Mouse (Mus musculus) right cerebral cortex, adult 18-20 months (tissue): ENCODE measurements around the gene Pttg1ip.

Experiments used
- DNase-seq: peaks from one replicate; pipeline ENCODE4 v3.0.0; 2022; ENCODE audit warnings: mixed read lengths

Gene Pttg1ip

GRCm38 (mm10) chr10:77608589-77608988 lies 27.1 kb downstream of the Pttg1ip start:
- DNase-seq: no peak

- DNase-seq: no peak
Observed at GRCm38 (mm10) chr10:77610221-77610961, 28.9 kb downstream of the Pttg1ip start.

- DNase-seq: no peak
Observed at GRCm38 (mm10) chr10:77613409-77613808, 31.9 kb downstream of the Pttg1ip start.

DNA sequence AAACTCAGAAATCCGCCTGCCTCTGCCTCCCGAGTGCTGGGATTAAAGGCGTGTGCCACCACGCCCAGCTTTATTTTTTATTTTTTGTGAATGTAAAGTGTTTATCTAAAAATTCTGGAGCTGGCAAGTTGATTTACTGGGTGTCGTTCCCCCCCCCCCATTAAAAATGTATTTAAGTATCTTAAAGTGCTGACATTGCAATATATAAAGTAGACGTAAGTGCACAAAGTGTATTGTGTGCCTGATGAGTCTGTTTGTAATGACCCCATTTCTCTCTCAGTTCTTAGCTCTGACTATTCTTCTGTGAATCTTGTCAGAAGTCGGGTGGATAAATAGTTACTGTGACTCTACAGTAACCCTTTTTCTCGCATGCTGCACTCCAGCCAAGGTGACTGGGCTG lies 34.1 kb downstream of the Pttg1ip start:
- DNase-seq: no peak

GRCm38 (mm10) chr10:77616166-77616565 lies 34.6 kb downstream of the Pttg1ip start:
- DNase-seq: no peak

- DNase-seq: no peak
Observed at GRCm38 (mm10) chr10:77616926-77617325, 35.4 kb downstream of the Pttg1ip start.

- no peak for DNase-seq
Observed at GRCm38 (mm10) chr10:77621546-77621945, 40.0 kb downstream of the Pttg1ip start.

GRCm38 (mm10) chr10:77622055-77622988 lies 40.8 kb downstream of the Pttg1ip start, which contains the start of gene Ube2g2:
Ube2g2 (plus strand) TSS chr10:77622275.
- peak; percentile 93 for DNase-seq

DNA sequence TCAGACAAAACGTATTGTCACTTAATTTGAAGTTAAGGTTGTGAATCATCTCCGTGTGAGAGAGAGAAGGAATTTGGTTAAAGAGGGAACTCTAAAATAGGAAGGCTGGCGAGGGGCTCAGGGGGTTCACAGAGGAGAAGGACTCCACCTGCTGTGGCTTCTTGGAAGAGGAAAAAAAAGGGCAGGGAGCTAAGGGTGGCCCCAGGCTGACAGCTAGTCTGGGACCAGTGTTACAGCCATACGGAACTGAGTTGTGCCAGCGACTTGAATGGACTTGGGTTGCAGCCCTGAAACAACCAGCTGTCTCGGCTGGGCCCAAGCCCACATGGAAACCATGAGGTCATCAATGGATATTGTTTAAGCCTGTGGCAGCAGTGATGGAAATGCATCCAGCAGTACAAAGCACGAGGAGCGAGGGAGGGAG lies 41.6 kb downstream of the Pttg1ip start:
- DNase-seq: peak; percentile 48

GRCm38 (mm10) chr10:77623639-77624400 lies 42.3 kb downstream of the Pttg1ip start:
- no peak for DNase-seq

DNA sequence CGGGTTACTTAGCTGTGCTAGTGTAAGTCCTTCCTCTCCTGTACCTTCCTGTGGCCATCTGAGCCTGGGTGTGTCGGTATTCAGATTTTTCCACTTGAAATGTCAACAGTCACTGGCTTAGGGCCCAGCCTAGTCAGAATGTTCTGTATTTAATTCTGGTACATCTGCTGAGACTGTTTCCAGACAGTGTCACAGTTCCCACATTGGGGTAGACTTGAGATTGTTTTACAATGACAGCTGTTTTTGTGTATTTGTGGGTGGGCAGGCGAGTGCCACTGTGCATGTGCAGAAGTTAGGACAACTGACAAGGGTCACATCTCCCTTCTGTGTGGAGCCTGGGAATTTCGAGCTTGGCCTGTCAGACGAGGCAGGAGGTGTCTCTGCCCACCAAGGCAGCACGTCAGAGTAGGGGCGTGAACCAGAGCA lies 43.1 kb downstream of the Pttg1ip start:
- peak; percentile 58 for DNase-seq

DNA sequence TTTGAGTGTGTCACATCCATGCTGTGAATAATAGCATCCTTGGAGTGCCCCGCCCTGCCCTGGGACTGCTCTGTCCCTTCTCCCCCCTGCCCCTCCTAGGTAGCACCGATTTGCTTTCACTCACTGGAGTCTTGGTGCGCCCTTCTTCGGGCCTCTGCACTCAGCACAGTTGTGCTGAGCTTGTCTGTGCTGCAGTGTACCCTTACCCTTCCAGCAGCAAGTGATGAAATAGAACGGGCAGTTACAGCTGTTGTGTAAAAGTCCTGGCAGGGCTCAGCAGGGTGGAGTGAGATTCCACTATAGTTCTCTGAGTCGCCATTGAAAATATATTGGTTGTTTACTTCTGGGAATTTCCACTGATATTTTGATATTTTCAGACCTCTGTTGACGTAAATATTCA lies 44.5 kb downstream of the Pttg1ip start:
- DNase-seq: no peak

DNA sequence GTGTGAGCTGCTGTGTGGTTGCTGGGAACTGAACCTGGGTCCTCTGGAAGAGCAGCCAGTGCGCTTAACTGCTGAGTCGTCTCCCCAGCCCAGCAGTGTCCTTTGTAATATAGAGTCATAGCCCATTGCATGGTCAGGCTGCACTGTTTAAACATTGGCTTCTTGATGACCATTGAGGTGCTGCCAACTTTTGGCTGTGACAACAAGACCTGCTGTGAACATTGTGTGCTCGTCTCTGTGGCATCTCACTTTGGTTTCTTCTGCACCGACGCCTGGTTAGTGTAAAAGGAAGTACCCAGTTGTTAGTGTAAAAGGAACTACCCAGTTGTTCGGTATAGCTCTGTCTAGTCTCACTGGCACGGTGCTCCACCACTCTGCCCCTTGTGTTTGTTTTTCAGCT lies 45.1 kb downstream of the Pttg1ip start:
- no peak for DNase-seq

- peak; percentile 73 for DNase-seq
Observed at GRCm38 (mm10) chr10:77627497-77627896, 46.0 kb downstream of the Pttg1ip start.

GRCm38 (mm10) chr10:77629163-77629562 lies 47.6 kb downstream of the Pttg1ip start:
- no peak for DNase-seq

DNA sequence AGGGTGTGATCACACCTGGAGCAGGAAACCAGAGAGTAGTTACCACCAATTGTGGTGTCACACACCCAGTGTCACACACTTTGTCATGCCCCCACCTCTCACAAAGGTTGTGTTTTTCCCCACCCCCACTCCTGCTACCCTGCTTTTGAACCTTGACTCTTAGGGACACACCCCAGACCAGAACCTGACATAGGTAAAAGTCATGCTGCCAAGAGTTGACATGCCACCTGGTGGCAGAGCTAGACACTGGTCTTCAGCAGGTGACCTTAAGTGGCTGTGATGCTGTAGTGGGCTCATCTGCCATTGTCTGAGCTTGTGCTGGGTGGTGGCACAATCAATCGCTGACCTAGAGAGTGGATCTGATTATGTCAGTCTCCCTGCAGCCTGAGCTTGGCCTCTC lies 48.5 kb downstream of the Pttg1ip start:
- no peak for DNase-seq

DNA sequence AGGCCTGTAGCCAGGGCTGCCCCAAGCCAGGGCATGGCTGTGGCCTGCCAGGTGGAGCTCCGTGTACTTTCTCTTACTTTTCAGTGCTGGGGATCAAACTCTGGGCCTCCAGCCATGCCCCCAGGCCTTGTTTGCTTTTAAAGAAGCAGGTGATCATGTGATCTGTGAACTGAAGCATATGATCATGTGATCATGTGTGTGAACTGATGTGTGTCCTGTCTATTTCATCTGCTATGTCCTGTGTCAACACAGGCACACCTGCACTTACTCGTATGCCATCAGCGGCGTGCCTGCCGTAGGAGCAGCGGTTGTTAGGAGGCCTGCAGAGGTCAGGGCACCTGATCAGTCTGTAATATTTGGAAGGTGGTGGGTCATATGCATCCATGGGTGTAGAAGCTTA lies 52.5 kb downstream of the Pttg1ip start:
- no peak for DNase-seq

GRCm38 (mm10) chr10:77634452-77635231 lies 53.1 kb downstream of the Pttg1ip start:
- no peak for DNase-seq

- peak; percentile 54 for DNase-seq
Observed at GRCm38 (mm10) chr10:77636234-77636922, 54.9 kb downstream of the Pttg1ip start.

DNA sequence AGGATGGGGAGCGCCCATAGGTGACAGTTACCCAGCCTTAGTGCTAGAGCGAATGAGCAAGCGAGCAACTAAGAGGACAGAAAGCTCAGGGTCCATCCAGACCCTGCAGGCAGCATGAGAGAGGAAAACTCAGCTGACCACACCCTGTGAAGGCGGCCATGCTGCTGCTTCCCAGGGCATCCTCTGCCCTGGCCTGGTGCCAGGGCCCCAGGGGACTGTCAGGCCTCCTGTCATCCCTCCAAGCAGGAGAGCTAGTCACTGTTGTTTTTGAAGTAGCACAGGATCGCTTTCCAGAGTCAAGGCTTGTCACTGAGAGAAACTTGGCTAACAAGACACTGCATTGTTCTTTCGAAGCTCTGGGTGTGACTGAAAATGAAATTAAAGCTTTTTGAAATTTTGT lies 57.4 kb downstream of the Pttg1ip start:
- no peak for DNase-seq

- no peak for DNase-seq
Observed at GRCm38 (mm10) chr10:77643160-77643559, 61.6 kb downstream of the Pttg1ip start.

DNA sequence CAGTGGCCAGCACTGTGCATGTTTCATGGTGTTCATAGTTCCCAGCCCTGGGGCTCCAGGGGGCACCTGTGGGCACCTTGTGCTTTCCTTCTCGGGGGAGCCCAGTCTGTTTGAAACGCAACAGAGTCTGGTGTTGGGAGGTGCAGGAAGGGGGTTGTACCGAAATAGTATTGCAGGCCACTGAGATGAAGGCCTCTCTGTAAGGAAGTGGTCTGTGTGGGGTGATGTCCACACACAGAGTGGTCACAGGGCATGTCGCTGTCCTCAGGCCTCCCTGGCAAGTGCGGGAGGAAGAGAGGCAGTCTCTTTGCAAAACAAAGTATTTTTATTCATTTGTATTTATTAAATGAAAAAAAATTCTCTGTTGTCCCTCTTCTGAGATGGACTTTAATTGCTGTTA lies 64.1 kb downstream of the Pttg1ip start:
- no peak for DNase-seq
